Mouse (Mus musculus) hindbrain, embryonic 11.5 days (tissue): ENCODE measurements around the gene Akap10. TPM values are rescaled to one million over a fixed set of nuclear protein-coding genes. Genes with fewer than 3 reads are reported as not detected.
A peak's percentile ranks its signal among the peaks of the same experiment; 100 is the strongest.

ENCODE experiments used
- ATAC-seq: fragments of 200-750 bp; cut with Nextera tagmentation; 2 replicates; pipeline ENCODE4 v1.8.0; 2017; ENCODE audit warnings: mild to moderate bottlenecking, moderate TSS enrichment, moderate library complexity; ENCODE audit not compliant: low FRiP score
- DNase-seq: peaks from one replicate; pipeline ENCODE4 v3.0.0-alpha.2; 2015; ENCODE audit warnings: low spot score
- H3K27ac ChIP-seq: fragments of 300-500 bp; sonication (generic); 2 replicates; pipeline ENCODE4 v1.5.1; 2014; ENCODE audit warnings: mild to moderate bottlenecking, low read depth, low read length
- H3K27me3 ChIP-seq: fragments of 300-500 bp; sonication (generic); 2 replicates; pipeline ENCODE4 v1.6.1; 2014; ENCODE audit warnings: mild to moderate bottlenecking, low read length, moderate library complexity, mixed read lengths; ENCODE audit not compliant: control insufficient read depth, insufficient read depth
- H3K36me3 ChIP-seq: fragments of 300-500 bp; sonication (generic); 2 replicates; pipeline ENCODE4 v1.6.1; 2014; ENCODE audit warnings: mild to moderate bottlenecking, low read length, moderate library complexity, mixed read lengths; ENCODE audit not compliant: control insufficient read depth, insufficient read depth
- H3K4me1 ChIP-seq: fragments of 300-500 bp; sonication (generic); replicated peaks from 2 replicates; pipeline ENCODE4 v1.6.1; 2014; ENCODE audit warnings: low read length, mixed read lengths; ENCODE audit not compliant: control insufficient read depth, insufficient read depth
- H3K4me2 ChIP-seq: fragments of 300-500 bp; sonication (generic); replicated peaks from 2 replicates; pipeline ENCODE4 v1.6.1; 2014; ENCODE audit warnings: mild to moderate bottlenecking, low read depth, low read length
- H3K4me3 ChIP-seq: fragments of 300-500 bp; sonication (generic); 2 replicates; pipeline ENCODE4 v1.5.1; 2014; ENCODE audit warnings: low read depth, low read length
- H3K9ac ChIP-seq: fragments of 300-500 bp; sonication (generic); 2 replicates; pipeline ENCODE4 v1.6.1; 2014; ENCODE audit warnings: low read depth, low read length
- H3K9me3 ChIP-seq: fragments of 300-500 bp; sonication (generic); 2 replicates; pipeline ENCODE4 v1.6.1; 2016; ENCODE audit warnings: low read length; ENCODE audit not compliant: control insufficient read depth
- WGBS: fragments of 180-500 bp; shearing (Covaris S2); extraction: QIAGEN DNeasy Blood & Tissue Kit; methylation state at CpG from one replicate; pipeline ENCODE4 v1.1.7; 2014; 5-methylcytosine and 5-hydroxymethylcytosine counted together
- polyA plus RNA-seq: library from polyadenylated mRNA; unstranded; fragments of >200 nt; fragmentation: Nextera tagmentation; extraction: Ambion mirVana; gene quantifications from 2 replicates; pipeline ENCODE4 v1.2.1, GENCODE M21; 2014

The Akap10 gene
- polyA plus RNA-seq, 1 experiment from 2014 or later, result 17.1 TPM

- H3K9me3 ChIP-seq, result no peaks in the 10 kb centered on the region
- no peak overlapping the region for H3K4me2 ChIP-seq
- no peak overlapping the region for H3K4me3 ChIP-seq
- H3K4me1 ChIP-seq, result no peaks in the 10 kb centered on the region
- H3K27me3 ChIP-seq, result no peaks in the 10 kb centered on the region
- H3K27ac ChIP-seq, result no peak overlapping the region
- no peak for DNase-seq
- no peak overlapping the region for H3K9ac ChIP-seq
- ATAC-seq, result no peak
- 0 out of 2 replicates have a peak, but pooled peaks cover 2% of the 10 kb centered on the region for H3K36me3 ChIP-seq
These were observed 21.7 kb downstream of the Akap10 start for GRCm38 (mm10) chr11:61908315-61908714.

- no peaks in the 10 kb centered on the region for H3K27me3 ChIP-seq
- no peak overlapping the region for H3K27ac ChIP-seq
- ATAC-seq (no peak), DNase-seq (no peak)
- H3K4me2 ChIP-seq, result no peak overlapping the region
- H3K9ac ChIP-seq, result no peak overlapping the region
- H3K4me1 ChIP-seq, result no peaks in the 10 kb centered on the region
- H3K36me3 ChIP-seq, result no peaks in the 10 kb centered on the region
- H3K4me3 ChIP-seq, result no peak overlapping the region
- H3K9me3 ChIP-seq, result no peaks in the 10 kb centered on the region
- WGBS, result 81% methylated on average over 5 of the region's 5 CpGs
These were observed 47.9 kb downstream of the Akap10 start for GRCm38 (mm10) chr11:61882183-61882582.

GRCm38 (mm10) chr11:61879921-61880320 is 50.1 kb downstream of the Akap10 start:
- Histone ChIP-seq H3K27ac (no peak overlapping the region), H3K4me2 (no peak overlapping the region), H3K36me3 (no peaks in the 10 kb centered on the region), H3K9ac (no peak overlapping the region), H3K4me1 (no peaks in the 10 kb centered on the region), H3K4me3 (no peak overlapping the region), H3K27me3 (no peaks in the 10 kb centered on the region), H3K9me3 (no peaks in the 10 kb centered on the region)
- DNase-seq (no peak), ATAC-seq (no peak)

GRCm38 (mm10) chr11:61871881-61872280 is 58.2 kb downstream of the Akap10 start:
- Histone ChIP-seq H3K4me2 (no peak overlapping the region), H3K9ac (no peak overlapping the region), H3K27me3 (no peaks in the 10 kb centered on the region), H3K36me3 (peaks cover 7% of the 10 kb centered on the region; the same call in 1 of the 2 replicates), H3K4me3 (no peak overlapping the region), H3K4me1 (no peaks in the 10 kb centered on the region), H3K9me3 (no peaks in the 10 kb centered on the region), H3K27ac (no peak overlapping the region)
- ATAC-seq (no peak), DNase-seq (no peak)
- 98% methylated on average over 5 of the region's 5 CpGs for WGBS

GRCm38 (mm10) chr11:61866856-61867255 is 63.2 kb downstream of the Akap10 start:
- Histone ChIP-seq H3K4me3 (no peak overlapping the region), H3K27ac (no peak overlapping the region), H3K4me1 (no peaks in the 10 kb centered on the region), H3K9me3 (no peaks in the 10 kb centered on the region), H3K27me3 (no peaks in the 10 kb centered on the region), H3K9ac (no peak overlapping the region), H3K36me3 (no peaks in the 10 kb centered on the region), H3K4me2 (no peak overlapping the region)
- no peak for ATAC-seq
- DNase-seq, result no peak

- 79% methylated on average over 6 of the region's 6 CpGs for WGBS
- Histone ChIP-seq H3K27ac (no peak overlapping the region), H3K4me1 (no peaks in the 10 kb centered on the region), H3K4me3 (no peak overlapping the region), H3K9ac (no peak overlapping the region), H3K9me3 (no peaks in the 10 kb centered on the region), H3K27me3 (no peaks in the 10 kb centered on the region), H3K36me3 (no peaks in the 10 kb centered on the region), H3K4me2 (no peak overlapping the region)
- ATAC-seq (no peak), DNase-seq (no peak)
These were observed 68.1 kb downstream of the Akap10 start for GRCm38 (mm10) chr11:61861781-61862547.

GRCm38 (mm10) chr11:61859316-61859715 is 70.7 kb downstream of the Akap10 start:
- DNase-seq (no peak), ATAC-seq (no peak)

GRCm38 (mm10) chr11:61855539-61855938 is 74.5 kb downstream of the Akap10 start:
- H3K9ac ChIP-seq, result peak overlapping the region; percentile 98
- no peaks in the 10 kb centered on the region for H3K27me3 ChIP-seq
- peak overlapping the region; percentile 59 for H3K4me2 ChIP-seq
- H3K36me3 ChIP-seq, result no peaks in the 10 kb centered on the region
- ATAC-seq (no peak), DNase-seq (peak; percentile 6)
- 50% methylated on average over 6 of the region's 6 CpGs for WGBS
- peak overlapping the region; percentile 98 for H3K4me3 ChIP-seq
- no peaks in the 10 kb centered on the region for H3K9me3 ChIP-seq
- no peaks in the 10 kb centered on the region for H3K4me1 ChIP-seq
- H3K27ac ChIP-seq, result peak overlapping the region; percentile 92

More at GRCm38 (mm10) chr11:61859316-61859715, 70.7 kb downstream of the Akap10 start:
- Histone ChIP-seq H3K9me3 (no peaks in the 10 kb centered on the region), H3K27me3 (no peaks in the 10 kb centered on the region), H3K4me3 (no peak overlapping the region), H3K4me2 (no peak overlapping the region), H3K27ac (no peak overlapping the region), H3K4me1 (no peaks in the 10 kb centered on the region), H3K36me3 (no peaks in the 10 kb centered on the region), H3K9ac (no peak overlapping the region)
- 79% methylated on average over 1 of the region's 1 CpGs for WGBS

GRCm38 (mm10) chr11:61854988-61855411 is 75.1 kb downstream of the Akap10 start, which contains the start of gene Ulk2:
Gene Ulk2 (minus strand): TSS chr11:61855073.
- H3K4me1 ChIP-seq, result no peaks in the 10 kb centered on the region
- H3K36me3 ChIP-seq, result no peaks in the 10 kb centered on the region
- 0% methylated on average over 51 of the region's 58 CpGs for WGBS
- ATAC-seq (peak; percentile 92), DNase-seq (peak; percentile 95)
- H3K9ac ChIP-seq, result peak within 1 kb of the TSS; percentile 98
- no peaks in the 10 kb centered on the region for H3K27me3 ChIP-seq
- peak within 1 kb of the TSS; percentile 98 for H3K4me3 ChIP-seq
- H3K4me2 ChIP-seq, result peak within 1 kb of the TSS; percentile 59
- H3K9me3 ChIP-seq, result no peaks in the 10 kb centered on the region
- peak within 1 kb of the TSS; percentile 92 for H3K27ac ChIP-seq
